Mouse (Mus musculus): ENCODE results near the gene Nlrp3. TPM values are rescaled to one million over a fixed set of nuclear protein-coding genes. Genes with fewer than 3 reads are reported as not detected.

The Nlrp3 gene
- total RNA-seq (2021): under 1 TPM; 0.44 to 0.59 TPM

DNA sequence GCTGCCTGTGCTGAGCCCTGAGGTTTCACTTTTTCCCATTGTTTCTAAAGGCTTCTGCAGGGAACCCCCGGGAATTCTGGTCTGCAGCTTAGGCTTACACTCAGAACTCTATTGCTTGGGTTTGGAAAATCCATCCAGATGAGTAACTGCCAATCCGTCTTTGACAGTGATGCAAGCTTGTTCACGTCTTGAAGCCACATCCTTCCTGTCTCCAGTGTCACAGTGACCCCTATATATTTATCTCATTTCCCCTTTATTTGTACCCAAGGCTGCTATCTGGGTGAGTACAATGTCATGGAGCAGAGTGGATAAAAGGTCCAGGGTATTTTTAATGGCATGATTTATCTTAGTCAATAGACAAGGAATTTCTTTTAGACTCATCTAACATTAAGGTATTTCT lies at the start of gene Nlrp3:
Gene Nlrp3, plus strand, starts transcription at position 245 of the 400 bp plus-strand sequence.
- DNase-seq (ENCODE audit: low spot score): no peak
- intact Hi-C loops (cut with DNase I): no loop called here

DNA sequence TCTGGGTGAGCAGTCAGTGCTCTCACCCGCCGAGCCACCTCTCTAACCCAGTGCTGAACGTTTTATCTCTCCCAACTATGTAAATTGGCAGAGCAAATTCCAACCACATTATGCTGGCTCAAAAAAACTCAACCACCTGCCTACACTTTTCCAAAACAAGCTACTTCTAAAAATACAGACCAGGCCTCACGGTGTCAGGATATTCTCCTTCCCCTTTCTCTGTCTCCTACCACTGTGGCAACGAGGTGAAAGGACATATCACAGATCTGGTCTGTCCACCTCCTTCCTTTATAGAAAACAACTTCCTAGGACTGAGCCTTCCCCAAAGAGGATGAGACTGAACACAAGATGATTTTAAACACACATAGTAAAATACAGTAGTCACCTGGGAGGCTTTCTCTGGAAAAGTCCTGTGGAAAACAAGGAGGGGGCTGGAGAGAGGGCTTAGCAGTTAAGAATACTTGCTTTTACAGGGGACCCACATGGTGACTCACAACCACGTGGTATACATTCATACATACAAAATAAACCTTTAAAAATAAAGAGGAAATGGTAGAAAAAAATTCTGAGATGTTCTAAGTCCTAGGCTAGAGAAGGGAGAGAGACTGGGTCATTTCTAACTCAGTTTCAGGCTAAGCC lies 44.6 kb upstream of the Nlrp3 start:
- no peak for DNase-seq (ENCODE audit: low spot score)
- intact Hi-C loops (cut with DNase I): no loop called here

GRCm38 (mm10) chr11:59497747-59498146 lies 43.6 kb upstream of the Nlrp3 start:
- intact Hi-C loops (cut with DNase I): no loop called here
- no peak for DNase-seq (ENCODE audit: low spot score)

GRCm38 (mm10) chr11:59501978-59502700 lies 39.2 kb upstream of the Nlrp3 start:
- no peak for DNase-seq (ENCODE audit: low spot score)
- intact Hi-C loops (cut with DNase I): no loop called here

DNA sequence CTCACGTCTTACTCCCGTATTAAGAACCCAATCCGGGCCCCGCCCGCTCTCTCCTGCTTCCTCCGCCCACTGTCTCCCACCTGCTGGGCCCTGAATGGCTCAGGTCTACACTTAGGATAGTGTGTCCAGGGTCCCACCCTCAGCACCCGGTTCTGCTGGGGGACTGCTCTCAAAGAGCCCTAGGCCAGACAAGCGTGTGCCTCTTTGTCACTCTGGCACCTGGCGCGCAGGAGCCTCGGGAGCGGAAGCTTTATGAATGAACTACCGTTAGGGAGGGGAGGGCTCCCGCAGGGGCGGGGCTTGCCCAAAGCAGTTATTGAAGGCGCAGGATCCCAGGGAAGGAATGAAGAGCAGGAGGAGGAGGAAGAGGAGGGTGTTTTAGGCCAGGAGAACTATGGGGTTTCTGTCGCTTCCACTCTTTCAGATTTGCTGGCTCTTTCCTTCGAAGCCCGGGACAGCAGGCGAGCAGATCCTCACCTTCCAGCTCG lies 36.0 kb upstream of the Nlrp3 start:
- intact Hi-C loops (cut with DNase I): no loop called here

DNA sequence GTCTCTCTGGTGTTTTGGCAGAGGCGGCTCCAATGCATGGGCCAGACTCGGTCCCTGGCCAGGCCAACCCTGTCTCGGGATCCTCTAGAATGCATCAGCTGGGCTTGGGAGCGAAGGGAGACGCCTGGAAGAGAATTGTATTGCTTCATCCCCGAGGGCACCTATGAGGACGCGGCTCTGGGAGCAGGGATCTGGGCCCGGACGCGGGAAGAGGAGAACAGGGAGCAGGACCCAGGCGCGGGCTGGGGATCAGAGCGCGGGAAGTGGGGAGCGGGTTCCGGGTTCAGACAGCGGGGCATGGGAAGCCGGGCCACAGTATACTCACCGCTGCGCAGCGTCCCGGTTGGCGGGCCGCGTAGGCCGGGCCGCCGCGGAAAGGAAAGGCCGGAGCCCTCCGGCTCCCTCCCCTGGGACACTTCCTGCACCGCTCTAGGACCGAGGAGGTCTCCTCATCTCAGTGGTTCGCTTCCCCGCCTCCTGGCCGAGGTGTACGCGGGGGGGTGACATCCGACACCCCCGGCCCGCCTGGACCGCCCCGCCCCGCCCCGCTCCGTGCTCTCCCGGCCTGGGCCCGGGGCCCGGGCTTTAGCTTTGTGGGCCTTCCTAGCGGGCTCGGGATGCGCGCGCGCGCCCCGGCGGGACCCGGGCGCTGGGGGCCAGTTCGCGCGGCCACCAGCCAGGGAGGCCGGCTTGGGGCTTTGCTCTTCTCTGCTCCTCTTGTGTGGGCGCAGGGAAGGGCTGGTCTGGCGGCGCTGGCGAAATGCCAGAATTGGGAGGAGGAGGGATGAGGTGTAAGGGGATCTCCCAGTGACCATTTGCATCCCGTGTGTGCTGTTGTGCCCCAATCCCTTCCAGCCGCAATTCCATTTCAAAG lies 35.3 kb upstream of the Nlrp3 start:
- intact Hi-C loops (cut with DNase I): no loop called here
- peak; percentile 87 for DNase-seq (ENCODE audit: low spot score)

More for the DNA sequence above, 36.0 kb upstream of the Nlrp3 start:
- DNase-seq (ENCODE audit: low spot score): no peak

DNA sequence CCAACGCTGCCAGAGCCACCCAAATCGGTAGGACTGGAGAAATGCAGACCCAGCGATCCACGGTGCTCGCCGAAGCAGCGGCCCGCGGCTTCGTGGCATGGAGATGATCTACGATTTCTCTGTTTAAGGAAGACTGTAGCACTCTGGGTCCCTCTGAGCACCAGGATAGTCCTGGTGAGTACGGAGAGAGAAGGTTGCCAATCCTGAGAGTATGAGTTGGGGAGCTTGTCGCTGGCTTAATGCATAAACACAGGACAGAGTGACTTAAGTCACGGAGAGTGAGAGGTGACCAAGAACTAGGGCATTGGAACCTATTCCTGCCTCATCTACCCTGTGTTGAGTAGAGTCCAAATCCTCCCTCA lies 34.7 kb upstream of the Nlrp3 start:
- intact Hi-C loops (cut with DNase I): no loop called here
- no peak for DNase-seq (ENCODE audit: low spot score)

DNA sequence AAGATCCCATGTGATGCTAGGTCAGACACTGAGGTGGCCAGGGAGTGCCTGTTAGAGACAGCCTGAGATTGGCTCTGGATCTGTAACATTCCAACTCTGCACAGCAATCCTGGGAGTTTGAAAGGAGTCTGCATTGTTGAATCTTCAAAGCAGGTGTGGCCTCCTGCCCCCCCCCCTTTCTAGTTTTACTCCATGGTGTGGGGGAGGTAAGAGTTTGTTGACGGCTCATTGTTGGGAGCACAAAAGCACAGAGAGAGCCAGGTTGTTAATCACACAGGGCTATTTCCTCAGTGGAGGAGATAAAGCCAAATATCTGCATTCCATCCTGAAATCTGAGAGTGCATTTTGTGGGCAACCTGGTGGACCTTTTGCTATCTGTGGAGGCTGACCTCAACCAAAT lies 29.8 kb upstream of the Nlrp3 start:
- intact Hi-C loops (cut with DNase I): no loop called here
- no peak for DNase-seq (ENCODE audit: low spot score)

- intact Hi-C loops (cut with DNase I): no loop called here
These were observed 28.6 kb upstream of the Nlrp3 start for GRCm38 (mm10) chr11:59512733-59513132.

GRCm38 (mm10) chr11:59513556-59513955 lies 27.8 kb upstream of the Nlrp3 start:
- no peak for DNase-seq (ENCODE audit: low spot score)
- intact Hi-C loops (cut with DNase I): no loop called here

More at GRCm38 (mm10) chr11:59512733-59513132, 28.6 kb upstream of the Nlrp3 start:
- no peak for DNase-seq (ENCODE audit: low spot score)

DNA sequence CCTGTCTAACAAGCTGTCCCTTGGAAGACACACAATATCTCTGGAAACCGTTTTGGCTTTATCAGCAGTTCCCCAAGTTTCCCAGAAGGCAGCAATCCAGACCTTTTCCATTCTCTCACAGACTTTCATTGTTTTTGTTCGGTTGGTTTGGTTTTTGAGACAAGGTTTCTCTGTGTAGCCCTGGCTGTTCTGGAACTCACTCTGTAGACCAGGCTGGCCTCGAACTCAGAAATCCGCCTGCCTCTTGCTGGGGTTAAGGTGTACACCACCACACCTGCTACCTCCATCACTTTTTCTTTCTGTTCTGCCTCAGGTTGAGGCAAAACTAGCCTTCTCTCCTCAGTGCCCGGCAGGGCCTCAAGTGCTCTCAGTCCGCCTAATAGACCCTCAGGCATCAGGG lies 27.0 kb upstream of the Nlrp3 start:
- intact Hi-C loops (cut with DNase I): no loop called here
- DNase-seq (ENCODE audit: low spot score): no peak

GRCm38 (mm10) chr11:59514789-59515188 lies 26.6 kb upstream of the Nlrp3 start:
- intact Hi-C loops (cut with DNase I): no loop called here
- no peak for DNase-seq (ENCODE audit: low spot score)

DNA sequence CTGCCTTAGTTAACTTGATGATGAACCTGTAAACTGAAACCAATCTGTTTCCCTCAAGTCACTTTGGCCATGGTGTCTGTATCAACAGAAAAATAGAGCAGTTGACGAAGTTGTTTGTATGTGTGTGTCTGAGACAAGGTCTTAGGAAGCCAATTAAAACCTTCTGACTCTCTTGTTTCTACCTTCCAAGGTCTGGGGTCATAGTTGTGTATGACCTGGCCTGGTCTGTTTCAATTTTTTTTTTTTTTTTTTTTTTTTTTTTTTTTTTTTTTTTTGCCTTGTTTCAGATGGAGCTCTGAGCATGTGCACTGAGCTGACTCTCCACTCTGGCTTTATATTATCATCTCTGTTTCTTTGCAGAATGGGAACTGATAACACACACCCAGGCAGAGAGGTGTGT lies 23.9 kb upstream of the Nlrp3 start:
- intact Hi-C loops (cut with DNase I): no loop called here
- no peak for DNase-seq (ENCODE audit: low spot score)

DNA sequence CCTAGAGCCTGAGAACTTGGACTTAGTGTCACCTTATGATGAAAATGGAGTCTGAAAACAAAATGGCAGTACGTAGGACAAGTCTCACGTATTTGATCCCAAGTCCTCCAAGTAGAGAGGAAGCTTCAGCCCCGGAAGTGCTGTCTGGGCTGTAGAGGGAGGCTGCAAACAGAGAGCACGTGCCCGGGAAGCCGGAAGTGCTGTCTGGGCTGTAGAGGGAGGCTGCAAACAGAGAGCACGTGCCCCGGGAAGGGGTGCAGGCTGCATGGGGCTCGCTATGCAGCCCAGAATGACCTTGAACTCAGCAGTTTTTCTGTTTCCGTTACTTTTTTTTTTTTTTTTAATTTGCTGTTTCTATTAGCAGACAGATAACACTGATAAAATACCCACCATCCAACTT lies 23.1 kb upstream of the Nlrp3 start:
- DNase-seq (ENCODE audit: low spot score): no peak
- intact Hi-C loops (cut with DNase I): no loop called here

DNA sequence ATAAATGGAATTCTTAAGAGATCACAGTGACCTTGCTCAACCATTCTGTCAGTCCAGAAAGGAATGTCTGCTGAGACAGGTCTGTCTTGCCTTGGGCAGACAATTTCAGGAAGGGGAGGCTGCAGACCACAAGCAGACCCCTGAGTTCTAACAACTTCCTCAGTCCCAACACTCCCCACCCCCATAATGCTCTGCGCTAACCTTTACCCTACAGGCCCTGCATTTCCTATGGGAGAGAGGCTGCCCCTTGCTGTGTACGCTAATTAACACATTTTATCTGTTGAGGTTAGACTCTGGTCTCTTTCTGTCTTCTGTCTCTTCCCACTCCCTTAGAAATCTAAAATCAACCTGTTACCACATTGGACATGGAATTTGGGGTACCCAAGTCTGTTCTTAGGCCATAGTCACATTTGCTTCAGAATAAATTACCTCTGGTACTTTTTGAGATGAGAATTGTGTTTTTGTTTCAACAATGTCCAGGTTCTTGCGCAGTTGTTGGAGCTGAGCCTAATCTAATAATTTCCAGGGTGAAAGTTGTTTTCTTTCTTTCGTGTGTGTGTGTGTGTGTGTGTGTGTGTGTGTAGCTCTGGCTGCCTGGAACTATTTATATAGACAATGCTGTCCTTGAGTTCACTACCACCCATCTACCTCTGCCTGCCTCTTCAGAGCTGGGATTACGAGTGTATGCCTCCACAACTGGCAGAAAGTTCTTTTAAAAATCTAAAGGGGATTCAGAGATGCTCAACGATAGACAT lies 21.4 kb upstream of the Nlrp3 start:
- intact Hi-C loops (cut with DNase I): loop anchor here (10.0 kb wide), 1 partner anchor 225 kb away; no protein-coding TSS in a partner anchor
- DNase-seq (ENCODE audit: low spot score): no peak

- intact Hi-C loops (cut with DNase I): loop anchor here (2.0 to 10.0 kb wide), 2 partner anchors 89 to 221 kb away; no protein-coding TSS in a partner anchor
These were observed 17.2 kb upstream of the Nlrp3 start for GRCm38 (mm10) chr11:59524150-59524549.

DNA sequence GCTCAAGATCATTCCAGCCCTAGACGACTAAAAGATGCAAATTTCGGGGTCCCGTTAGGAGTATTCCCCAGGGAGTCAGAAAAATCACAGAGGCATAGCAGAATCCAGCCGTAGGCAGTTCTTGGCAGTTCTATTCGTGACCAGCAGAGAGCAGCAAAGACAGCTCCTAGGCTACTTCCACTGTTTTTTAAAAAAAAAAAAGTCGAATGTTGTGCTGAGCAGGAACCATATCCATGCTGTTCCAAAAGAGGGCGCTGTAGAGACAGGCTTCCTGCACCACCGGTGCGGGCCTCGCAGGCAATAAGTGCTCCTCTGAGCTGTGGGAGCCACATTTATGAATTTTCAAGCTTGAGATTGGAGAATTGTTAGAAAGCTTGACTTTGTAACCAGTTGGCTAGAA lies 16.1 kb upstream of the Nlrp3 start:
- peak; percentile 30 for DNase-seq (ENCODE audit: low spot score)
- intact Hi-C loops (cut with DNase I): loop anchor here (1.0 to 10.0 kb wide), 3 partner anchors 44 to 220 kb away; no protein-coding TSS in a partner anchor

More at GRCm38 (mm10) chr11:59524150-59524549, 17.2 kb upstream of the Nlrp3 start:
- DNase-seq (ENCODE audit: low spot score): no peak

GRCm38 (mm10) chr11:59526472-59527080 lies 14.8 kb upstream of the Nlrp3 start, which contains the start of gene Zkscan17:
Gene Zkscan17, minus strand, starts transcription at chr11:59526751.
- intact Hi-C loops (cut with DNase I): loop anchor here (10.0 kb wide), 1 partner anchor 218 kb away; no protein-coding TSS in a partner anchor
- DNase-seq (ENCODE audit: low spot score): no peak

DNA sequence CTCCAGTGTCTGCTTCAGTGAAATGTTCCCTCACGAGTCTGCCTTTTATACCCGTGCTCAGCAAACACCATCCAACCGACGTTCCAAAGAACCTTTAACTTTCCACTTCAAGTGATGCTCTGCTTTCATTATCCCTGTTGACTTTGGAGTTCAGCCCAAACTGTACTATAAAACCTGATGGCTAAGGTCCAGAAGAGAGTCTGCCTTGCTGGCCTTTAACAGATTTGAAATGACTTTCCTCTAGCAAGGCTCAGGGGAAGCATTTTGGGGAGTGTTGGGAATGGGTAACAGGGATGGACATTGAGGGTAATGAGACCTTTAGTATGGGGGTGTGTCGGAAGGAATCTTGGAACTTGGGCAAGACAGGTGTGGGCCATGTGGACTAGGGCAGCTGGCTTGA lies 11.1 kb upstream of the Nlrp3 start:
- intact Hi-C loops (cut with DNase I): no loop called here
- DNase-seq (ENCODE audit: low spot score): no peak

All from heart, postnatal 25 days (tissue).